Mouse (Mus musculus) kidney, adult 2 months (tissue): Measurements from ENCODE around the gene Mospd3.

Experiments
- CTCF ChIP-seq: fragments of 200-500 bp; conservative IDR thresholded peaks from 2 replicates; pipeline ENCODE4 v1.5.1; 2011; ENCODE audit warnings: low read depth, mild to moderate bottlenecking, control low read depth, low read length, moderate library complexity, mixed read lengths; ENCODE audit not compliant: insufficient read depth, insufficient read length
- POLR2A ChIP-seq: fragments of 200-500 bp; IDR thresholded peaks from one replicate; pipeline ENCODE4 v1.6.1; 2011; ENCODE audit warnings: low read depth, low read length, control low read depth

DNA sequence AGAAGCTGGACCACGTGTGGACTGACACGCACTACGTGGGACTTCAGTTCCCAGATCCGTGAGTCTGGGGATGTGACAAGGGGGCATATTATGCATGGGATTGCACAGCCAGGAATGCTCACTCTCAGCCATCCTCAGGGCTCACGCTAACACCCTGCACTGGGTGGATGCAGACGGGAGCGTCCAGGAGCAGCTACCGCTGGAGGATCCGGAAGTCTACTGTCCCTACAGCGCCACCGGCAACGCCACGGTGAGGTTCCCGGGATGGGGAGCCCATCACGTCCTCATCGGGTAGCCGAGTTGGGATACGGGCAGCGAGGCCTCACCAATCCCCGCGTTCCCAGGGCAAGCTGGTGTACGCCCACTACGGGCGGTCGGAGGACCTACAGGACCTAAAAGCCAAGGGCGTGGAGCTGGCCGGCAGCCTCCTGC, 26.4 kb downstream of the Mospd3 start:
- no peak for TF ChIP-seq POLR2A
- TF ChIP-seq CTCF = no peak; the same call in 1 of the 2 replicates
